Mouse (Mus musculus): ENCODE results near the gene Nckap5. TPM values are rescaled to one million over a fixed set of nuclear protein-coding genes. Genes with fewer than 3 reads are reported as not detected.
A peak's percentile ranks its signal among the peaks of the same experiment; 100 is the strongest.

Gene Nckap5
- polyA plus RNA-seq, 2 experiments: 6.8 to 14.9 TPM

- H3K4me3 ChIP-seq (replicated peaks; ENCODE audit: low read length): no peak overlapping the region
- ATAC-seq (ENCODE audit: low FRiP score, low read depth): no peak
- no peaks in the 10 kb centered on the region for H3K27me3 ChIP-seq (ENCODE audit: control insufficient read depth, insufficient read depth, low read length)
- no peak for DNase-seq (ENCODE audit: low spot score)
- H3K27ac ChIP-seq (replicated peaks; ENCODE audit: low read depth, low read length): no peak overlapping the region
- H3K4me2 ChIP-seq (replicated peaks; ENCODE audit: low read depth, low read length, severe bottlenecking): no peak overlapping the region
- H3K4me1 ChIP-seq (ENCODE audit: control insufficient read depth, insufficient read depth, low read length): no peaks in the 10 kb centered on the region
- no peak for TF ChIP-seq POLR2A (IDR thresholded peaks at IDR 0.05; ENCODE audit: borderline replicate concordance, extremely low read depth, insufficient read depth, insufficient read length)
- H3K9ac ChIP-seq (ENCODE audit: low read depth, low read length, severe bottlenecking): no peak overlapping the region
- no peaks in the 10 kb centered on the region for H3K36me3 ChIP-seq (ENCODE audit: control insufficient read depth, insufficient read depth, low read length)
- WGBS: 75% methylated on average over 7 of the region's 7 CpGs
- no peaks in the 10 kb centered on the region for H3K9me3 ChIP-seq (ENCODE audit: control insufficient read depth, low read length)
These were observed 663.1 kb downstream of the Nckap5 start for GRCm38 (mm10) chr1:126167546-126167945.

GRCm38 (mm10) chr1:126159287-126159686 lies 671.3 kb downstream of the Nckap5 start:
- H3K27me3 ChIP-seq (ENCODE audit: control insufficient read depth, insufficient read depth, low read length): no peaks in the 10 kb centered on the region
- H3K36me3 ChIP-seq (ENCODE audit: control insufficient read depth, insufficient read depth, low read length): no peaks in the 10 kb centered on the region
- H3K4me1 ChIP-seq (ENCODE audit: control insufficient read depth, insufficient read depth, low read length): no peaks in the 10 kb centered on the region
- H3K9me3 ChIP-seq (ENCODE audit: control insufficient read depth, low read length): no peaks in the 10 kb centered on the region
- no peak overlapping the region for H3K27ac ChIP-seq (replicated peaks; ENCODE audit: low read depth, low read length)
- no peak for DNase-seq (ENCODE audit: low spot score)
- H3K9ac ChIP-seq (ENCODE audit: low read depth, low read length, severe bottlenecking): no peak overlapping the region
- ATAC-seq (ENCODE audit: low FRiP score, low read depth): no peak
- H3K4me2 ChIP-seq (replicated peaks; ENCODE audit: low read depth, low read length, severe bottlenecking): no peak overlapping the region
- H3K4me3 ChIP-seq (replicated peaks; ENCODE audit: low read length): no peak overlapping the region
- no peak for TF ChIP-seq POLR2A (IDR thresholded peaks at IDR 0.05; ENCODE audit: borderline replicate concordance, extremely low read depth, insufficient read depth, insufficient read length)
- 66% methylated on average over 6 of the region's 6 CpGs for whole genome bisulfite sequencing

- TF ChIP-seq POLR2A (IDR thresholded peaks at IDR 0.05; ENCODE audit: borderline replicate concordance, extremely low read depth, insufficient read depth, insufficient read length): no peak
- H3K4me2 ChIP-seq (replicated peaks; ENCODE audit: low read depth, low read length, severe bottlenecking): no peak overlapping the region
- H3K4me1 ChIP-seq (ENCODE audit: control insufficient read depth, insufficient read depth, low read length): no peaks in the 10 kb centered on the region
- H3K9ac ChIP-seq (ENCODE audit: low read depth, low read length, severe bottlenecking): no peak overlapping the region
- no peaks in the 10 kb centered on the region for H3K9me3 ChIP-seq (ENCODE audit: control insufficient read depth, low read length)
- no peak overlapping the region for H3K4me3 ChIP-seq (replicated peaks; ENCODE audit: low read length)
- H3K27me3 ChIP-seq (ENCODE audit: control insufficient read depth, insufficient read depth, low read length): no peaks in the 10 kb centered on the region
- H3K27ac ChIP-seq (replicated peaks; ENCODE audit: low read depth, low read length): no peak overlapping the region
- ATAC-seq (ENCODE audit: low FRiP score, low read depth): no peak
- no peak for DNase-seq (ENCODE audit: low spot score)
- no peaks in the 10 kb centered on the region for H3K36me3 ChIP-seq (ENCODE audit: control insufficient read depth, insufficient read depth, low read length)
- WGBS: 51% methylated on average over 5 of the region's 5 CpGs
These were observed 674.8 kb downstream of the Nckap5 start for GRCm38 (mm10) chr1:126155816-126156215.

- Histone ChIP-seq H3K4me2 (replicated peaks; ENCODE audit: low read depth, low read length, severe bottlenecking) (no peak overlapping the region), H3K9ac (ENCODE audit: low read depth, low read length, severe bottlenecking) (no peak overlapping the region), H3K4me3 (replicated peaks; ENCODE audit: low read length) (no peak overlapping the region), H3K36me3 (ENCODE audit: control insufficient read depth, insufficient read depth, low read length) (no peaks in the 10 kb centered on the region), H3K4me1 (ENCODE audit: control insufficient read depth, insufficient read depth, low read length) (no peaks in the 10 kb centered on the region), H3K27ac (replicated peaks; ENCODE audit: low read depth, low read length) (no peak overlapping the region), H3K9me3 (ENCODE audit: control insufficient read depth, low read length) (no peaks in the 10 kb centered on the region), H3K27me3 (ENCODE audit: control insufficient read depth, insufficient read depth, low read length) (no peaks in the 10 kb centered on the region)
- TF ChIP-seq POLR2A (IDR thresholded peaks at IDR 0.05; ENCODE audit: borderline replicate concordance, extremely low read depth, insufficient read depth, insufficient read length): no peak
- no peak for ATAC-seq (ENCODE audit: low FRiP score, low read depth)
- peak; percentile 40 for DNase-seq (ENCODE audit: low spot score)
- 77% methylated on average over 6 of the region's 6 CpGs for WGBS
These were observed 676.9 kb downstream of the Nckap5 start for GRCm38 (mm10) chr1:126153516-126154234.

- no peaks in the 10 kb centered on the region for H3K36me3 ChIP-seq (ENCODE audit: control insufficient read depth, insufficient read depth, low read length)
- no peak overlapping the region for H3K9ac ChIP-seq (ENCODE audit: low read depth, low read length, severe bottlenecking)
- TF ChIP-seq POLR2A (IDR thresholded peaks at IDR 0.05; ENCODE audit: borderline replicate concordance, extremely low read depth, insufficient read depth, insufficient read length): no peak
- no peaks in the 10 kb centered on the region for H3K4me1 ChIP-seq (ENCODE audit: control insufficient read depth, insufficient read depth, low read length)
- no peaks in the 10 kb centered on the region for H3K9me3 ChIP-seq (ENCODE audit: control insufficient read depth, low read length)
- H3K27me3 ChIP-seq (ENCODE audit: control insufficient read depth, insufficient read depth, low read length): no peaks in the 10 kb centered on the region
- no peak for DNase-seq (ENCODE audit: low spot score)
- H3K27ac ChIP-seq (replicated peaks; ENCODE audit: low read depth, low read length): no peak overlapping the region
- WGBS: 81% methylated on average over 6 of the region's 6 CpGs
- no peak for ATAC-seq (ENCODE audit: low FRiP score, low read depth)
- H3K4me2 ChIP-seq (replicated peaks; ENCODE audit: low read depth, low read length, severe bottlenecking): no peak overlapping the region
- H3K4me3 ChIP-seq (replicated peaks; ENCODE audit: low read length): no peak overlapping the region
These were observed 678.4 kb downstream of the Nckap5 start for GRCm38 (mm10) chr1:126152217-126152616.

All from limb, embryonic 14.5 days (tissue).